Mouse (Mus musculus): ENCODE results near the gene Pfkm. TPM values are rescaled to one million over a fixed set of nuclear protein-coding genes. Genes with fewer than 3 reads are reported as not detected.

Pfkm gene
- total RNA-seq, 2 experiments from 2014 or later = 267 to 286 TPM

Other genes with a start within 250 kb of the Pfkm start
- gene Hdac7, start 248.1 kb upstream of the Pfkm start, total RNA-seq (2021) = 10 to 100 TPM; 21.5 to 23.5 TPM
- under 1 TPM; 0.14 to 0.36 TPM for gene Vdr, start 182.0 kb upstream of the Pfkm start, total RNA-seq (2021)
- 10 to 100 TPM; 13.0 to 17.2 TPM for gene Tmem106c, start 128.4 kb upstream of the Pfkm start, total RNA-seq (2021)
- 1 to 10 TPM in 1 of 2 experiments, under 1 TPM in 1; 0.63 to 1.1 TPM for gene Col2a1, start 87.9 kb upstream of the Pfkm start, total RNA-seq (2021)
- 10 to 100 TPM; 13.6 to 14.1 TPM for gene Senp1, start 1.2 kb downstream of the Pfkm start, total RNA-seq (2021)
- 10 to 100 TPM; 36.2 to 41.8 TPM for gene Asb8, start 73.0 kb downstream of the Pfkm start, total RNA-seq (2021)
- 10 to 100 TPM; 43.7 to 49.0 TPM for gene Ccdc184, start 74.6 kb downstream of the Pfkm start, total RNA-seq (2021)
- gene Olfr288, start 103.0 kb downstream of the Pfkm start, total RNA-seq (2021) = not detected
- not detected for gene Gm44579, start 128.4 kb downstream of the Pfkm start, total RNA-seq (2021)
- gene Olfr287, start 128.5 kb downstream of the Pfkm start, total RNA-seq (2021) = 1 to 10 TPM in 1 of 2 experiments, not detected in 1; 1.6 TPM
- gene Olfr286, start 141.9 kb downstream of the Pfkm start, total RNA-seq (2021) = not detected
- gene H1fnt, start 164.7 kb downstream of the Pfkm start, total RNA-seq (2021) = not detected
- gene Zfp641, start 203.6 kb downstream of the Pfkm start, total RNA-seq (2021) = 1 to 10 TPM; 8.7 to 8.9 TPM
- gene Olfr285, start 224.8 kb downstream of the Pfkm start, total RNA-seq (2021) = not detected
- gene Olfr284, start 248.4 kb downstream of the Pfkm start, total RNA-seq (2021) = not detected

Measured in left cerebral cortex, postnatal 10 days (tissue).